Mouse (Mus musculus) erythroblast, embryonic 14.5 days (primary cell): ENCODE measurements around the gene Hist1h2bh.
"Not testable (repeated sequence)": the region's sequence is repeated elsewhere in the genome, so short reads cannot be mapped to it uniquely, and the experiment has no call there.

ENCODE experiments used
- GATA1 ChIP-seq: IDR thresholded peaks from 2 replicates; pipeline ENCODE4 v1.6.1; 2012; ENCODE audit warnings: low read length, inconsistent platforms, mixed read lengths
- TAL1 ChIP-seq: IDR thresholded peaks from 3 replicates; pipeline ENCODE4 v1.6.1; 2012; ENCODE audit warnings: low read length, inconsistent platforms, mixed read lengths

- TF ChIP-seq GATA1, TAL1: not testable (repeated sequence)
Observed at GRCm38 (mm10) chr13:23573898-23574524, 30.8 kb upstream of the Hist1h2bh start, which contains the start of the genes Hist1h2bf and Hist1h2ad.
